Mouse (Mus musculus): Measurements from ENCODE around the gene Tmppe.

- TF ChIP-seq CTCF (IDR thresholded peaks at IDR 0.05; ENCODE audit: control insufficient read depth, insufficient read depth, insufficient replicate concordance, low read depth, low read length): no peak
- 0 out of 2 replicates have a peak, but pooled peaks have one; percentile 19 for TF ChIP-seq POLR2A (IDR thresholded peaks at IDR 0.05; ENCODE audit: control insufficient read depth, low read depth, low read length)
These were observed 25.5 kb upstream of the Tmppe start for GRCm38 (mm10) chr9:114375276-114375962.

Data from testis, adult 2 months (tissue).